Mouse (Mus musculus) ES-E14 (cell line): ENCODE results near the gene Aldh16a1.

ENCODE experiments used
- CHD2 ChIP-seq: IDR thresholded peaks from 2 replicates; pipeline ENCODE4 v1.6.1; 2014; ENCODE audit warnings: mild to moderate bottlenecking, low read depth, low read length, inconsistent platforms
- HCFC1 ChIP-seq: IDR thresholded peaks from 2 replicates; pipeline ENCODE4 v1.6.1; 2012; ENCODE audit warnings: low read length, inconsistent platforms, borderline replicate concordance; ENCODE audit not compliant: insufficient read depth
- MAFK ChIP-seq: IDR thresholded peaks from 2 replicates; pipeline ENCODE4 v1.6.1; 2014; ENCODE audit warnings: mild to moderate bottlenecking, low read depth, low read length, inconsistent platforms; ENCODE audit not compliant: insufficient read depth
- ZNF384 ChIP-seq: IDR thresholded peaks from 2 replicates; pipeline ENCODE4 v1.6.1; 2012; ENCODE audit warnings: low read depth, low read length, inconsistent platforms

DNA sequence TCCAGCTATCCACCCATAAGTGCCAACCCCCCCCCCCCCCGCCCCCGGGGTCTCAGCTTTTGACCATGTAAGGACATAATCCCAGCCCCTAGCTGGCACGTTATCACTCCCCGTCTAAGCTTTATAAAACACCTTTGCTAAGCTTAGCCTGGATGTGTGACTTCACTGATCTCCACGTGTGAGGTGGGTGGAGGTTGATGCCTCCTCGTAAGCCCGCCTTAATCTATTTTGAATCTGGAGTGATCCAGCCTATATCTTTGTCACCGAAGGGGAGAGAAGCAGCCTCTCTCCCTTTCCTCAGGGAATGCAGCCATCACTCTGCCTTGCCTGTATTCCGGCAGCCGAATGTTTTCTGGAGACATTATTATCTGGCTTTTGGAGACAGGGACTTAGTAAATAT lies 48.3 kb upstream of the Aldh16a1 start:
- TF ChIP-seq MAFK (no peak), CHD2 (no peak), HCFC1 (no peak), ZNF384 (no peak)
